Mouse (Mus musculus) limb, embryonic 10.5 days (tissue): ENCODE measurements around the gene Ispd. TPM values are rescaled to one million over a fixed set of nuclear protein-coding genes. Genes with fewer than 3 reads are reported as not detected.
A peak's percentile ranks its signal among the peaks of the same experiment; 100 is the strongest.

Experiments used
- DNase-seq: peaks from one replicate; pipeline ENCODE4 v3.0.0-alpha.2; 2017; ENCODE audit warnings: low spot score
- H3K27ac ChIP-seq: fragments of 300-500 bp; sonication (generic); 2 replicates; pipeline ENCODE4 v1.5.1; 2016; ENCODE audit warnings: mild to moderate bottlenecking
- H3K27me3 ChIP-seq: fragments of 300-500 bp; sonication (generic); 2 replicates; pipeline ENCODE4 v1.6.1; 2016; ENCODE audit warnings: low read depth, mild to moderate bottlenecking; ENCODE audit not compliant: poor library complexity, severe bottlenecking
- H3K36me3 ChIP-seq: fragments of 300-500 bp; sonication (generic); 2 replicates; pipeline ENCODE4 v1.6.1; 2016; ENCODE audit warnings: mild to moderate bottlenecking, moderate library complexity
- H3K4me1 ChIP-seq: fragments of 300-500 bp; sonication (generic); 2 replicates; pipeline ENCODE4 v1.6.1; 2016
- H3K4me3 ChIP-seq: fragments of 300-500 bp; sonication (generic); 2 replicates; pipeline ENCODE4 v1.5.1; 2016; ENCODE audit warnings: mild to moderate bottlenecking, moderate library complexity
- H3K9me3 ChIP-seq: fragments of 300-500 bp; sonication (generic); replicated peaks from 2 replicates; pipeline ENCODE4 v1.6.1; 2016; ENCODE audit warnings: mild to moderate bottlenecking
- WGBS: fragments of 180-500 bp; shearing (Covaris S2); methylation state at CpG from one replicate; pipeline ENCODE4 v1.1.7; 2016; 5-methylcytosine and 5-hydroxymethylcytosine counted together
- polyA plus RNA-seq: library from polyadenylated mRNA; unstranded; fragments of >200 nt; fragmentation: Nextera tagmentation; extraction: Ambion mirVana; gene quantifications from 2 replicates; pipeline ENCODE4 v1.2.1, GENCODE M21; 2016

Ispd gene
- polyA plus RNA-seq, 1 experiment from 2014 or later = 4.9 TPM

DNA sequence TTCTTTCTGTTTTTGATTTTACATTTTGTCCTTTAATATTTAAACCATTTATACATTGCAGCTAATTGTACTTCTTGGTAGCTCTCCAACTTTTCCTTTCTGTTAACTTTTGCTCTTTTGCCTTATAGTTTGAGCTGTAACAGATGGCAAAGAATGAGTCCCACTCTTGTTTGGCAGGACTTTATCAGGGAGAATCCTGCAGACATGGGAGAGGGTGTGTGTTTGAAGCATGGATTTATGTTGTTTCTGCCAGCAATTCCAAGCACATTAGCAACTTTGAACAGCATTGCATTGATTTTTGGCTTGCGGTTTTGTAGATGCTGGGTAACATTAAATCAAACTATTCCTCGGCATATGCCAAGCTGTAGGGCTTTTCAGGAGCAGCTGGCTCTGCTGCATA lies 13.9 kb downstream of the Ispd start:
- Histone ChIP-seq H3K4me3 (no peak overlapping the region), H3K27me3 (no peaks in the 10 kb centered on the region), H3K27ac (no peak overlapping the region), H3K9me3 (no peaks in the 10 kb centered on the region), H3K4me1 (no peaks in the 10 kb centered on the region), H3K36me3 (no peaks in the 10 kb centered on the region)
- no peak for DNase-seq
- WGBS = 94% methylated on average over 2 of the region's 2 CpGs

DNA sequence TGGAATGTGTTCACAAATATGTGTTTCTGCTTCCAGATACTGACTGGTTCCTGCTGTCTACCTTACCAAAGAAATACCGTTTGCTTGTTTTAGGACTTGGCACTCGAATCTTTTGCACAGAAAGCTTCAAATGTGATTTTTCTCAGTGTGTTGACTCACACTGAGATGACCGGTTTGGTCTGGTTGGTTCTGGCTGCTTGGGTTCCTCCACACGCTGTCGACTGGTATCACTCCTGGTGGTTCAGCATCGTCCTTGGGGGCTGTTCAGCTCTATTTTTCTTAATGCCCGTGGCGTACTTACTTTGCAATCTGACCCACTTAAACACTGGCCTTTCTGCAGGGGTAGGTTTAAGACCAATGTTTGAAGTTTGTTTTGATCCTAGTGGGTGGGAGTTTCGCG lies 42.4 kb downstream of the Ispd start:
- H3K4me1 ChIP-seq = 0 out of 2 replicates have a peak, but pooled peaks cover 3% of the 10 kb centered on the region
- H3K36me3 ChIP-seq = no peaks in the 10 kb centered on the region
- H3K9me3 ChIP-seq = no peaks in the 10 kb centered on the region
- no peaks in the 10 kb centered on the region for H3K27me3 ChIP-seq
- no peak overlapping the region for H3K4me3 ChIP-seq
- DNase-seq = no peak
- WGBS = 70% methylated on average over 10 of the region's 10 CpGs
- H3K27ac ChIP-seq = 0 out of 2 replicates have a peak overlapping the region, but pooled peaks have one; percentile 19

DNA sequence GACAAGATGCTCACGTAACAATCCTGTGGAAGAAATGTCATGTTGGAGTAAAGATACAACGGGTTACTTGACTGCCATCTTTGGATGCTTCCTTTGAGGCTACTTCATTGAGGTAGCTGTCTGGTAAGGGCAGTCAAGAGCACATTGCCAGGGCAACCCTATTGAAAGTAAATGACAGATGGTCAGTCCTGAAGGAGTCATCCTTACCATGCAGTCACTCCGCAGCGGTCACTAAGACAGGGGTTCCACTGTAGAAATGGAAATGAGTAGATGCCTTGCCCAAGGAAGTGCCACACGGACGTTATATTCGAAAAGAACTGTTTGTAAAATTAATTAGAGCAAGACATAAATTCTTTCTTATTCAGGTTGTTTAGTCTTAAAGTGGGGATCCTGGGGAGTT lies 44.0 kb downstream of the Ispd start:
- 94% methylated on average over 7 of the region's 7 CpGs for WGBS
- no peak for DNase-seq
- Histone ChIP-seq H3K27me3 (no peaks in the 10 kb centered on the region), H3K27ac (no peak overlapping the region), H3K4me3 (no peak overlapping the region), H3K9me3 (no peaks in the 10 kb centered on the region), H3K4me1 (0 out of 2 replicates have a peak, but pooled peaks cover 3% of the 10 kb centered on the region), H3K36me3 (no peaks in the 10 kb centered on the region)

DNA sequence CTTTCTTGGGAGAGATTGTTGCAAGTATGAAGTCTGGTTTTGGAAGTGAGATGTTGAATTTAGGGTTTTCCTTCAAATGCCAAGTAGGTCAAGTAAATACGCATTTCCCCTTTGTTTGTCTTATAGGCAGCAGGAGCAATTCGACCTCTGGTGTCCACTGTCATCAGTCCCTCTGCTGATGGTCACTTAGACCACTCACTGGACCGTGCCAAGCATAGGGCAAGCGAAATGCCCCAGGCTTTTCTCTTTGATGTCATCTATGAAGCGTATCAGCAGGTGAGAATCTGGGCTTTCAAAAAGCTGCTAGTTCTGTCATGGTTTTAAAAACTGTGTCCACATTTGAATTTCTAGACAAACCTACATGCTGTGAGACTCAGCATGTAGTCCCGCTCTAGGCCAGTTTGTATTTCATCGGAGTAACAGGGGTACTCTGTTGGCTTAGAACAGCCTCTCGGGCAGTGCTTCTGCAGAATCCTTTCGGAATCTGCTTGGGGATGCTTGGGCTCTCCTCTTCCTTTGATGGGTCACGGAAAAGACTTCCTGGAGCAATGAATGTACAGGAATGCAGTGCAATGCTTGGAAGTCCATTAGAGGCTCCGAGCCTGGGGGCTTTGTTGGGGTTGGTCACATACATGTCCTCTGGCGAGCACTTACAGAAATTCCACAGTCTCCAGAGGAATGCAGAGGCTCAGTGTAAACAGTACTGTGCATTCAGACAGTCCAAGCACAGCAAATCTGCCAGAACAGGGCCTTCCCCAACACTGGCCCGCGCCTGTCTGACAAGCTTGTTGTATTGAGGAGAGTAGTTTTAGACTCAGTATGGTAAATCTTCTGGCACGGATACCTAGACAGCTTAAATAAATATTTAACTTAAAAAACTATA lies 45.2 kb downstream of the Ispd start:
- DNase-seq = no peak
- Histone ChIP-seq H3K4me1 (0 out of 2 replicates have a peak, but pooled peaks cover 3% of the 10 kb centered on the region), H3K9me3 (no peaks in the 10 kb centered on the region), H3K36me3 (no peaks in the 10 kb centered on the region), H3K4me3 (no peak overlapping the region), H3K27ac (no peak overlapping the region), H3K27me3 (no peaks in the 10 kb centered on the region)
- 76% methylated on average over 15 of the region's 15 CpGs for WGBS

DNA sequence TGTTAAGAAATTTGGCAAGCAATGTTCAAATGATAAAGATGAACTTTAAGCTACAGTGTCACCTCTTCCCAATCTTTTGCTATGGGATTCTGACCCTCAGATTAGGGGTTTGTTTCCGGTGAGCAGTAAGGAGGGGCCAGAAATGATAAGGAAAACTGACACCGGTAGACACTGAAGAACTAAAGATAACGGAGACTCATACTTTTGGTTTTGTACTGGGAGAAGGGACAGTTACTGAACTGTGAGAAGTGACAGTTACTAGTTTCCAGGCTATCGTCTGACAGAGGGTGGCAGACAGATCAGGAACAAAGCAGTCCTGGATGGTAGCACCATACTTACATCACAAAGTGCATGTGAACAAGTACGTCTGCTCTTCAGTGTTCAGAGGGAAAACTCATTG lies 55.7 kb downstream of the Ispd start:
- DNase-seq = no peak
- no peak overlapping the region for H3K27ac ChIP-seq
- 76% methylated on average over 5 of the region's 5 CpGs for WGBS

DNA sequence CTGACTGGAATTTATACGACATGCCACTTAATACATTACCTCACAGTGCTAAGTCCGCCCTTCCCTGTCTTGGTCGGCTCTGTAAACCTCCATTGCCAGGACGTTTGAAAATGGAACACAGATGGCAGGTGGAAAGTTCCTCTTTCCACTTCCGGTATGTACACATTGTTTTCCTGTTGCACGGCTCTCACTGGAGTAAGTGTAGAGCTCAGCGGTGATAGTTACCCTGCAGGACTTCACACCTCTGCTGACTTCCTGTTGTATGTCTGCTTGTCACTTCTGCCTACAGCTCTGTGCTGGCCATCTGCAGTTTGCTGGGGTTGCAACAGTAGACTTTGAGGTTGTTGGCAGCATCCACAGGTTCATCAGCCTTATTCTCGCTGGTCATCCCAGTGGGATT lies 58.1 kb downstream of the Ispd start:
- Histone ChIP-seq H3K4me1 (no peaks in the 10 kb centered on the region), H3K9me3 (no peaks in the 10 kb centered on the region), H3K36me3 (no peaks in the 10 kb centered on the region), H3K27ac (no peak overlapping the region), H3K27me3 (no peaks in the 10 kb centered on the region), H3K4me3 (no peak overlapping the region)
- WGBS = 92% methylated on average over 8 of the region's 8 CpGs
- DNase-seq = no peak

More for the DNA sequence above, 55.7 kb downstream of the Ispd start:
- Histone ChIP-seq H3K36me3 (no peaks in the 10 kb centered on the region), H3K4me1 (no peaks in the 10 kb centered on the region), H3K27me3 (no peaks in the 10 kb centered on the region), H3K9me3 (no peaks in the 10 kb centered on the region), H3K4me3 (no peak overlapping the region)

DNA sequence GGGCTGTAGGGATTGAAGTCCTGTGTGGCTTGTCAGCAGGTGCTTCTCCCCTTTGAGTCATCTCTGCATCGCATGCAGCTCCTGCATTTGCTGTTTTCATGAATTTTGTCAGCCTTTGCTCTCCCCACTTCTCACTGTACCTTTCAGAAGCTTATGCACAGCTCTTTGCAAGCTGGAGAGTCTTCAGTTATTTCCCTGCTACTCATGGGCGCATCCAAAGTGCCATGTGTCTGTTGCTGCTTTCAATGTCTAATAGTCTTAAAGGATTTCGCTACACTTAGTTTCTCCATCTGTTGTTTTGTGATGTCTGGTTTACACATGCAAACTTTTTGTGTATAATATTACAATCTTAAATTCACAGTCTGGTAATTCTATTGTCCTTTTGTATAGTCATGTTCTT lies 74.8 kb downstream of the Ispd start:
- Histone ChIP-seq H3K9me3 (no peaks in the 10 kb centered on the region), H3K4me1 (no peaks in the 10 kb centered on the region), H3K36me3 (no peaks in the 10 kb centered on the region), H3K27ac (no peak overlapping the region), H3K4me3 (no peak overlapping the region), H3K27me3 (no peaks in the 10 kb centered on the region)
- no peak for DNase-seq
- WGBS = 88% methylated on average over 3 of the region's 3 CpGs

DNA sequence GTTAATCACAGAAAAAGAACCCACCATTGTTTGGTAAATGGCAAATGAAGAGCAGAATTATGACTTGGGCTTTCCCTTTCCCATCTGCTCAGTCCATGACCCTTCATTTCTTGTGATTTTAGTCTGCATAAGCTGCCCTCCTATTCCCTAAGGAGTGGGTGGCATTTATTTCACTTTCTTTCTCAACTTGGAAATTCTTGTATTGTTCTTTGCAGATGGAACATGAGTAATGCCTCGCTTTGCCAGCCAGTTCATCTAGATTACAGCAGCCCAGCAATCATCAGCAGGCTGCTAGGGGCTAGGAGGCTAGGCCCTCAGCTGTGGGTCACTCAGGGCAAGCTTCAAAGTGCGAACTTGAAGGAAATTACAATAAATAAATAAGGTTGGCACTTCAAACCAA lies 76.5 kb downstream of the Ispd start:
- Histone ChIP-seq H3K36me3 (no peaks in the 10 kb centered on the region), H3K9me3 (no peaks in the 10 kb centered on the region), H3K27me3 (no peaks in the 10 kb centered on the region), H3K4me3 (no peak overlapping the region), H3K27ac (no peak overlapping the region), H3K4me1 (no peaks in the 10 kb centered on the region)
- 70% methylated on average over 2 of the region's 2 CpGs for WGBS
- no peak for DNase-seq

DNA sequence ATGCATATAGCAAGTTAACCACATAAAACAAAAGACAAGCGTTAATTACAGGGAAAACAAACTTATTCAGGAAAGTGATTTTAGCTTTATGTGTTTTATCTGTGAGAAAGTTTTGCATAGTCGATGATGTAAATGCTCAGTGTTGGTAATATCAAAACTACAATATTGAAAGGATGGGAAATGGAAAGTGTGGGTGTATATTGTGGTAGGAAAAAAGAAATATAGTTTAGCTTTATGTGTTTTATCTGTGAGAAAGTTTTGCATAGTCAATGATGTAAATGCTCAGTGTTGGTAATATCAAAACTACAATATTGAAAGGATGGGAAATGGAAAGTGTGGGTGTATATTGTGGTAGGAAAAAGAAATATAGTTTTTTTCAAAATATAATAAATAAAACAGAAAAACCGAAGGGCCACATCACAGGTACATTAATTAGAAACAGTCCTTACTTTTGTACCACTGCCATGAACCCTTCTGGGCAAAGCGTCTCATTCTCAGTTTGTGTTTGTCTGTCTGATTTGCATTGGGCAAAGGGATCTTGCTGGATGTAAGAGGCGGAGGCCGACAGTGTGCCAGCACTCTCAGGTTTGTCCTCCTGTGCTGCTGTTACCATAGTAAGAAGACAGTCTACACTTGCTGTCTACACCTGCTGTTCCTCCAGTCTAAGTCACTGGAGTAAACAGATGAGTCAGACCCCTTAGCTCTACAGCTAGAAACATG lies 87.2 kb downstream of the Ispd start:
- DNase-seq = no peak
- no peaks in the 10 kb centered on the region for H3K27me3 ChIP-seq
- no peaks in the 10 kb centered on the region for H3K4me1 ChIP-seq
- H3K27ac ChIP-seq = no peak overlapping the region
- no peaks in the 10 kb centered on the region for H3K9me3 ChIP-seq
- no peak overlapping the region for H3K4me3 ChIP-seq
- WGBS = 91% methylated on average over 6 of the region's 6 CpGs
- no peaks in the 10 kb centered on the region for H3K36me3 ChIP-seq

DNA sequence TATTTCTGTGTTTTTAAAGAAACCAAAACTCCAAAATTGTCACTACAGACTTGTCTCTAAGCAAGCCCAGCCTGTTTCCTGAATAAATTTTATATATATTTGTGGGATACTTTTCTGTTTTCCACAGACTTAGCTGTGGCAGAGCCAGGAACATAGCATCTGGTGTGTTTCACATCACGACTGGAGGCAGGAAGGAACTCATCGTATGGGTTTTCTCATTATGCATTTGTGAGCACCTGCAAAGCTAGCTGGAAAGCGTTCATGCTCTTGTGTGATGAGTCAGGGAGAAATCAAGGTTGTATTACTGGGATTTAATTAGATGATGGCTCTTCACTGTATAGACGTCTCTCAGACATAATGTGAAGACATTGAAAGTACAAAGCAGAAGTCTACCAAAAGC lies 90.2 kb downstream of the Ispd start:
- 93% methylated on average over 4 of the region's 4 CpGs for WGBS
- no peak overlapping the region for H3K4me3 ChIP-seq

DNA sequence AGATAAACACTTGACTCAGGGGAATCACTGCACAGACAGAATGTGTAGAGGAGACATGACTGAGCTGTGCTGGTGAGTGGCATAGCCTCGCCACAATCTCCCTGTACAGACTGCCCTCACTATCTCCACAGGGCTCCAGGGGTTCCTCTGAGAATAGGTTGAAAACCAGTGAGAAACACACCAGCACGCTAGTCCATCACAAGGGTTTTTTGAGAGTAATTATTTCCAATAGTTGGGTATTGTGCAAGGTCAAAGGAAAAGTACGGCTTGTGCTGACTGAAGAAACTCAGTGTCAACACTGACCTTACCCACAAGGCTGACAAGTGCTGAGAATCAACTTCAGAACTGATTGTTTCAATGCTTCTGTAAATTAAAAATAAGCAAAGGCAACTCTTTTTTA lies 92.9 kb downstream of the Ispd start:
- no peaks in the 10 kb centered on the region for H3K9me3 ChIP-seq
- 87% methylated on average over 3 of the region's 3 CpGs for whole genome bisulfite sequencing
- DNase-seq = no peak
- H3K36me3 ChIP-seq = no peaks in the 10 kb centered on the region
- H3K27me3 ChIP-seq = no peaks in the 10 kb centered on the region
- H3K4me1 ChIP-seq = peaks cover 27% of the 10 kb centered on the region
- no peak overlapping the region for H3K27ac ChIP-seq
- no peak overlapping the region for H3K4me3 ChIP-seq

More for the DNA sequence above, 90.2 kb downstream of the Ispd start:
- Histone ChIP-seq H3K27ac (no peak overlapping the region), H3K4me1 (peaks cover 14% of the 10 kb centered on the region), H3K27me3 (no peaks in the 10 kb centered on the region), H3K36me3 (no peaks in the 10 kb centered on the region), H3K9me3 (no peaks in the 10 kb centered on the region)
- no peak for DNase-seq

DNA sequence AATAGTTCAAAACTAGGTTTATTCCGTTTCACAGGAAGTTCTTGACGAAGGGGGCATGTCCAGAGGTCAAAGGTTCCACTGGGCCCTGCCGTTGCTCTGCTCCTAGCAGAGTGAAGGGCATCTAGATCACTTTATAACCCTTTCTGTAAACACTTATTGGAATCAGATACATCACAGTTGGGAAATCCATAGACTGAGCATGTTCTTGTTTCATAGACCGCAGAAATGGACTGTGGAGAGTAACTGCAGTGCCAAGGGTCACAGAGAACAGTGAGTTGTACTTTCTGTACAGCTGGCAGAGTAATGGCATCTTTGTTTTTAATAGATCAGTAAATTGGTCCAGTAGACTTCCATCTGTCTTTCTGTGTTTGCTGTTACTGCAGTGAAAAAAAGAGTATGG lies 94.0 kb downstream of the Ispd start:
- Histone ChIP-seq H3K36me3 (no peaks in the 10 kb centered on the region), H3K27me3 (no peaks in the 10 kb centered on the region), H3K9me3 (no peaks in the 10 kb centered on the region), H3K27ac (no peak overlapping the region), H3K4me3 (no peak overlapping the region), H3K4me1 (peaks cover 27% of the 10 kb centered on the region)
- DNase-seq = no peak
- 37% methylated on average over 4 of the region's 4 CpGs for WGBS

DNA sequence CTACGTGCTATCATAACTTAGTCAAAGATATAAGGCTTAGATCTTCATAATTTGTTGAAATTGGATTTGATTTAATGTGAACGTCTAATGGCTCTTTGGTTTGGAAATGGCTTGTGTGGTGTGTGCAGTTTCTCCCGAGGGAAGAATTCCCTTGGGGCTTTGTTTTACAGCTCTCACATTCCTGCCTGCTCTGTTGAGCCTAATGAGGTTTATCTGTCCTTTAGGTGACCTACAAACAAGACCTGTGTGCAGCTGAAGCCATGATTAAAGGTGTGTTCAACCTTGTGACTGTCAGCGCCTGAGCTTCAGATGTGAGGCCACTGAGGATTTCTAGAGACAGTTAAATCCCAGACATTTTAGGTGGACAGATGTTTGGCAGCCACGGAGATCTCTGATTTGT lies 95.2 kb downstream of the Ispd start:
- WGBS = 35% methylated on average over 5 of the region's 5 CpGs
- H3K27ac ChIP-seq = no peak overlapping the region
- DNase-seq = no peak
- H3K4me3 ChIP-seq = no peak overlapping the region
- no peaks in the 10 kb centered on the region for H3K27me3 ChIP-seq
- H3K9me3 ChIP-seq = no peaks in the 10 kb centered on the region
- H3K36me3 ChIP-seq = no peaks in the 10 kb centered on the region
- peaks cover 27% of the 10 kb centered on the region for H3K4me1 ChIP-seq
